Mouse (Mus musculus) cerebellum, adult 11 months (tissue): ENCODE measurements at regions not wholly inside any gene's neighbourhood (a gene's known extent, or its start where the extent isn't known, plus 50 kb on each side); places are given as distances from the start of the nearest gene placed in this dataset.

ENCODE experiments used
- DNase-seq: peaks from one replicate; pipeline ENCODE4 v3.0.0; 2022

DNA sequence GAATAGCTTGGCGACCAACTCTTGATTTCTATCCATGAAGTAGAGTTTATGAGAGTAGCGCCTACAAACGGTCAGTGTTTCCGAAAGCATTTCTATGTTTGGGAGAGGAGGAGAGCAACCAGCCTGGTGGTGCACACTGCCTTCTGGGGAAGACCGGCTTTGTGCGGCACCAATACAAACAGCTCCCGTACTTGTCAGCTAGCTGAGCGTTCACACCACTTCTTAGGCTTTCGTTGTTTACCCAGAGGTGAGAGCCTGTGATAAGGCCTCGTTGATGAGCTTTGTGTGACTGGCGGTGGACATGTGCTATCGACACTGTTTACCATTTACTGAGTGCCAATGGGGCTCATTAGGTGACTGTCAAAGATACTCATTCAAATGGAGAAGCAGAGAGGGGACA, 162.0 kb downstream of the Chic2 start:
- no peak for DNase-seq

DNA sequence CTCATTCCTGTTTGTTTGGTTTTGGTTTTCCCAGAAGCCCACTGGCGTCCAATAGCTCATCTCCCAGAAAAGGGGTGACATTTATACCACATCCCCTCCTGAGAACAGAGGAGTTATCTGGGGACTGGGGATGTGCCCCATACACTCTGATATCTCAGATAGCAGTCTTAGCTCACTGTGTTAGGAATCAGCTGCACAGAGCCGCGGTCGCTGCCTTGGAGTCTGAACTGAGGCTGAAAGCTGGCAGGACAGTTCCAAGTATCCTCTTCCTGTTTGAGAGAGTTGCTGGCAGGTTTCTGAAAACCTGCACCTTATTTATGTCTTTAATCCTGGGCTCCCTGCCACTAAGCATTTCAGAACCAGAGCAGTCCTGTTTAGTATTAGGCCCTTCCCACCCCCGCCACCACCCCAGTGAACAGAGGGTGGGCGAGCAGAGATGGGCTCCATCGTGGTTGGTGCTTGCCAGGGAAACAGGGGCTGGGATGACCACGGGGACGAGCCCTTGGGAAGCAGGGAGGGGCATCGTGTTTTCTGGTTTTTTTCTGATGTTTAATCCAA, 163.8 kb downstream of the Chic2 start:
- DNase-seq = no peak

DNA sequence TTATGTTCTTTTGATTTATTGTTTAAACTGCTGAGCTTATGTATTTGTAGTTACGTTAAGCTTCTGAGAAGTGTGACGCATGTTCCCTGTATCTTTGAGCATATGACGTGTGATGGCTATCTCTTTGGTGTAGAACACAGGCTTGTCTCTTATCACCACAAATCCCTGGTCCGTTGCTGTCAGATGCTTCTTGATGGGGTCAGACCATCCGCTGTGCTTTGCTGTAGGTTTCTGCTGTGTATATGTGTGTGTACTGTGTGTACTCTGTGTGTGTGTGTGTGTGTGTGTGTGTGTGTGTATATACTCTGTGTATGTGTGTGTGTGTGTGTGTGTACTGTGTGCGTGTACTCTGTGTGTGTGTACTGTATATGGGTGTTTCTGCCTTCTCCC, 164.5 kb downstream of the Chic2 start:
- DNase-seq = no peak

DNA sequence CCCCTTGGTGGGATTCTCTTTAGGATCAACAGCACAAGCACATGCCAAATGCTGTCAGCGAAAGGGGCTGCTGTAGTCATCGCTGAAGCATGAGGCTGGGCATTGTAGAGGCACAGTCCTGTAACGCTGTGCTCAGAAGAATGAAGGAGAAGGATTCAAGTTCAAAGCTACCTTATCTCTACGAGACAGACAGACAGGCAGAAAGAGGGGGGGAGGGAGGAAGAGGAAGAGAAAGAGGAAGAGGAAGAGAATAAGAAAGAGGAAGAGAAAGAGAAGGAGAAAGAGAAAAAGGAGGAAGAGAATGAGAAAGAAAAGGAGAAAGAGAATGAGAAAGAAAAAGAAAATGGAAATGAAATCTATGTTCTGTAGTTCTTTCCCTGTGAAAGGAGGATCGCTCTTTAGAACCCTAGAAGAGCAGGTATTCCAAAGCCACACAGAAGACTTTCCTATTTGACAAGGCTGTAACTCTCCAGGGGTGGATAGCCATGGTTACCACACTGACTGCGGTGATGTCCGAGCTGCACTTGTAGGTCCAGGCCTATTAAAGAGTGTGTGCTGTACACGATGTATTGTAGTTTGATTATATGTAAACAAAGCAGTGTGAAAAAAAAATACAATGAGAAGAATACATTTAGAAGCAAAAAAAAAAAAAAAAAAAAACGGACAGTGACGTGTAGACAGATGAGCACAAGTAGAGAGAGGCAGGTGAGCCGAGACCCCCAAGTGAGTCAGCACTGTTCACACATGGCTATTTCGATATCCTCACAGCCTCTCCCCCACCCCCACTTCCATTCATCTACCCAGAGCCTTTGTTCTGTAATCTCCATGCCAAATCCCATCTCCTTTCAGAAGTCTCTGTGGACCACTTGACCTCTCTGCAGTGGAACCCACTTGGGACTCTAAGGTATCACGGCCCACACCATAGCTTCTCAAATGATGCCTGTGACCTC, 165.2 kb downstream of the Chic2 start:
- DNase-seq = no peak

DNA sequence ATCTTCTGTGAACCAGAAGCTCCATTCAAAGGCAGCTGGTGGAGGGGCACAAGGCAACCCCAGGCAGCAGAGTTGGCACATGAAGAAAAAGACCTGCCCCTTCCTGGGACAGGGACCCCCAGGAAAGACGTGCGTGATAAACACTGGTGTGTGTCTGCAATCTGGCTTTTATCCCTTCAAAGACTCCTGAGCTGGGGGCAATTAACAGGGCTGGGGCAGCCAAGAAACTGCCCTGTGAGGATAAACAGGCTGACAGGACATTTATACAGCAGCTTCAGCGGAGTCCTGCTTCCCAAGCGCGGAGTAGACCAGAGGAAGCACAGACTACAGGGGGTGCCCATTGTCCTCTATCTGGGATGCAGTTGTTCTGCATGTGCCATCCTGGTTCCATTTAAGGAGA, 167.0 kb downstream of the Chic2 start:
- no peak for DNase-seq

DNA sequence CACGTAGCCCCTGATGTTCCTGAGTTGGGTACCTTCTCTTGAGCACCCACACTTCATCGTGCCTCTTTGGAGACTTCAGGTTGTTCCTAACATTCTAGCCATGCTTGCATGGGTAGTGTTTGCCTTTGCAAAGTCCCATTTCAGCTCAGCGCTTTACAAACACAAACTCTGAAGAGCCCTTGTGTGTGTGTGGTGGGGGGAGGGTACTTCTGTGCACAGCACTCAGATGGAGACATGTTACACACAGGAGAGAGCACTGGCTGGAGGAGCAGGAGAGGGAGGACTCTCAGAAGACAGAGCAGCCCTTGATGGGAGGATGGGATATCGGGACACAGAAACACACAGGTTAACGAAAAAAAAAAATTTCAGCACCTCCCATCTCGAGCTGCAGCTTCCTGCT, 167.4 kb downstream of the Chic2 start:
- DNase-seq = no peak

DNA sequence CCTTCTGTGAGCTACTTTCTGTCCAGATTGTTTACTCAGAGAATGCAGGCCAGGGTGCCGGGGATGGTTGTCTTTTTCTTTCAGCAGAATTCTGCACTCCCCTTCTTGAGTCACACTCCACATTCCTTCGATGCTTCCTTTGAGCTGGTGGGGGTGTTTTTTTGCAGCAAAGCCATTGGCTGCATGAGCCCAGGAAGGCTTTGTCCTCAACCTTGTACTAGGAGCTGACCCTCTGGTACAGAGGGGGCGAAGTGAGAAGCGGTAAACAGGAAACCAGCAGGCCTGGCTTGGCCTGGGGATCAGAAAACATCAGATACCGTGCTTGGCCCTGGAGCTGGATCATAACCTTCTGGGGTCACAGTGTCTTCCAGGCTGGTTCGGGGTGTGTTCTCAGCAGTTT, 169.9 kb downstream of the Chic2 start:
- DNase-seq = no peak

DNA sequence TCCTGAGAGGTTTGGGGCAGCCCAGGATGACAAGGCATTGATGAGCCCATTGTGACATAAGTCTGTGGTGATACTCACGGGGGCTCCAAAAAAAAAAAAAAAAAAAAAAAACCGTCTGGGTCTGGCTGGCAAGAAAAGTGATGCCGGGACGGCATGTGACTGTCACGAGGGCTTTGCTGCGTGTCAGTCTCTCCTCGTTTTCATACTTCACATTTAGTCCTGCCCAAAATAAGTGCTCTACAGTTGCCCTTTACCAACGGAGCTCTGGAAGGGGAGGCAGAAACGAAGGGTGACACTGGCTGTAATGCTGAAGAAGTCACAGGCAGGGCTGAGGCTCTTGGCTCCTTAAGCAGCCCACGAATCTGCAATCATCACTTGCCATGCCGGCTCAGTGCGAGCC, 167.9 kb upstream of the Lnx1 start:
- no peak for DNase-seq

DNA sequence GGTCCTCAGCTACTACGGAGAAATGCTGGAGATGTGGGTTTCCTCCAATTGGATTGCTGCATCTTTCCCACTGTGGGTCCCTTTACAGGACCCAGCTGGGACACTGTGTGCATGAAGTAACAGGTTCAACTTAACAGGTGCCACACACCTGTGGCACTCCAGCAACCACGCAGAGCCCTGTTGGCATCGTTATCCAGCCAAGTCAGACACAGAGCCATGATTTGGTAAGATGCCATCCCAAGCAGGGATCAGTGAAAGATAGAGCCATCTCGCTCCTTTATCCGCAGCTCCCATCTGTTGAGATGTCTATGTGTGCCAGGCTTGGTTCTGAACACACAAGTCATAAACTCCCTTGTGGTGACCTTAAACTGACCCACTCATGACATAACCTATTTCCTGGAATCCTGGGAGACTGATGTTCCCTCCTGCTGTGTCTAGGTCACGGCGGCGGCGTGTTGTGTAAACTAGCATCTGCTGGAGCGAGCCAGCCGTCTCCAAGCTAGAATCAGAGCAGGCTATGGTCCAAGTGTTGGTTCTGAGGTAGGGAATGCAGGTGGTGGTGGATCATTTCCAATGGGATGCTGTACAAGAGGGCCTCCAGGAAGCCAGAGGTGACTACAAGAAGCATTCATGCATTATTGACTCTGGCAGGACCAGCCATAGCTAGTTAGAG, 164.5 kb upstream of the Lnx1 start:
- DNase-seq = peak; percentile 3

DNA sequence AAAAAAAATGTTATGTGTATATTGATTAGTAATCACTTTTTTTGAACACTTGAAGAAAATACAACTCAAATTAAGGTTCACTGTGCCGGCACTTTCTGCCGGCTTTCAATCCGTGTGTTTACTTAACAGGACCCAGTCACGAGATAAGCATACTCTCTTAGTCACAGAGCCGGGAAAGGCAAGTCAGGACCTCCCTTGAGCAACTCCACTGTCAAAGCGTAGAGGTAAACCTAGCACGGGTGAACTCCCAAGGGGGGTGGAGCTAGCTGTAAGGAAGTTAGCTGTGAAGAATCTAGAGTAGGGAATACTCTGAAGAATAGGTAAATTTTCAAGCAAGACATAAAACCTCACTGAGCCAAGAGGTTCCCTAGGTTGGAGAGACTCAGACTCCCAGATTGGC, 164.0 kb upstream of the Lnx1 start:
- no peak for DNase-seq

DNA sequence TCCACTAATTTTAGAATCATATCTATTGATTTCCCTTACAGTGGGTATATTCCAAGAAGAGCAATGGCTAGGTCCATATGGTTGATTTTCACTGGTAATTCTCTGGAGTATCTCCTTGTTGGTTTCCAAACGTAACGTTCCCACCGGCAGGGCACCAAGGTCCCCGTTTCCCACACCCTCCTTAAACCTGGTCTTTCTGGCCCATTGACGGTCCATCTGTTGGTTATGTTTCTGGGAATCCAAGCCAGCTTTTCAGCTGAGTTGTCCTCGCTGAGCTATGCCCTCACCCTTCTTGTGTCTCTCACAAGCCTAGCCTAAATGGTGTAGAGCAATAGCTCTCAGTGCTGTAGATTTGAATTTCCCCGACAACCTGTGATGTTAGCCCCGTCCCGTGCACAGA, 162.7 kb upstream of the Lnx1 start:
- no peak for DNase-seq

DNA sequence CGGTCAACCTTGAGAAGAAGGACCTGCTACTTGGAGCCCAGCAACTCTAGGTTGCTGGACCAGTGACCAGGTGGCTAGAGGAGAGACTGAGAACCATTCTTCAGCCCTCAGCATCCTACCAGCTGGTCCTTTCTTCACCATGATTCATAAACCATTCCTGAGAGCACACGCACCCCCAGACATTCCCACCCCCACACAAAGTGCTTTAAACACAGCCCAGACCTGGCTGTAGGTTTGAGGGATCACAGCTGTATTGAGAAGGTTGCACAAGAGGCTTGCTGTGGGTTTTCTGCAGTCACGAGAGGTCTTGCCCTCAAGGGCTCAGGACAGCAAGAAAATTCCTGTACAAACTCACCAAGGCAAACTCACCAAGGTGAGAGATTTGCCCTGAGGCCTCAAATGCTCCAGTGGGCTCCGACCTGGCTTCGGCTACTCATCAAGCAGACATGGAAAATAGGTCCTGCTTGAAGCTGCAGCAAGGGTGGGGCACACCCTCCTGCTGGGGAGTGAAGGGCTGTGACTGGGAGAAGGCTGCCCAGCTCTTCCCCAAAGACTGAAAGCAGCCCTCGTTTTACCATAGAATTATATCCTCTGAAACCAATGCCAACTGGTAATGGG, 161.9 kb upstream of the Lnx1 start:
- DNase-seq = no peak

DNA sequence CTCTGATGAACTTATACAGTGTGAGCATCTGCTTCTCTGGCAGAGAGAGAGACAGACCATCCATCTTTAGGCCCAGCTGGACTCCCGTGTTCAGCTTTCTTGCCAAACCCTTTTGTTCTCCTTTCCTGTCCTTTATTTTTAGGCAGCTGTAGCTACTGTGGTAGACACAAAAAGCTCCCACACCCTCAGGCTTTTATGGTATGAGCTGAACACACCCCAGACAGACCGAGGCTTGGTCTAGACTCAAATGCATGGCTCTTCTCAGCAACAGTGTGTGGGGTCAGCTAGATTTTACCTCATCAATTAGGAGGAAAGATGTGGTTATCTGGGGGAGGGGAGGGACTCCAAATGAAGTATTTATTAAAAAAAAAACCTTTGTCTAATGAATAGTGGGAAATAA, 158.6 kb upstream of the Lnx1 start:
- DNase-seq = no peak

DNA sequence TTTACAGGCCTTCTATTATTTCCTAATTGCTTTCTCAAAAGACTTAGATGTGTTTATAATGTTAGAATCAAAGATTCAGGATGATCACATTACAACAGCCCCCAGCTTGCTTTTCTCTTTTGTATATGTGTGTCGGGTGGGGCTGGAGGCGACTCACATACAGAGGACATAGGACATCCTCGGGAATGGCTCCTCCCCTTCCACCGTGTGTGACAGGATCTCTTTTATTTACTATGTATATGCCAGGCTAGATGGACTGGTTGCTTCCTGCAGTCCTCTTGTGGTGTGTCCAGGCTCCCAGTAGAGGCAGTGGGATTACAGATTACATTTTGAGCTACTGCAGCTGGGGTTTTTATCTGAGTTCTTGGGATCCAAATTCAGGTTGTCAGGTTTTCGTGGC, 155.1 kb upstream of the Lnx1 start:
- DNase-seq = no peak

DNA sequence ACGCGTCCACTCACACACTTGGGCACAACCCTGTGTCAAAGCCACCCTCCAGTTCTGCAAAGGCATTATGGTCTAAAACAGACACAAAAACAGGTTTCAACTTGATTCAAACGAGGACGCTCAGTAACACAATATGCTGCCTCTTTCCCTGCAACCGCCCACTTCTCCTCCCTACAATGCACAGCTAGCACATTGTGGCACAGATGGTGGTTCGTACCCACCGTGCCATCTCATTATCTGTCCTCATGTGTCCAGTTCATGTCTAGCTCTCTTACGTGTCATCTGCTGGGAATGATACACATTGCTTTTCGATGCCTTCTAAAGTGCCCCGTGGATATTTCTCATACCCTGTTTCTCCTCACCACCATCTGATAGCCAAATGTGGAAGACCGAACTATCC, 154.4 kb upstream of the Lnx1 start:
- DNase-seq = no peak

DNA sequence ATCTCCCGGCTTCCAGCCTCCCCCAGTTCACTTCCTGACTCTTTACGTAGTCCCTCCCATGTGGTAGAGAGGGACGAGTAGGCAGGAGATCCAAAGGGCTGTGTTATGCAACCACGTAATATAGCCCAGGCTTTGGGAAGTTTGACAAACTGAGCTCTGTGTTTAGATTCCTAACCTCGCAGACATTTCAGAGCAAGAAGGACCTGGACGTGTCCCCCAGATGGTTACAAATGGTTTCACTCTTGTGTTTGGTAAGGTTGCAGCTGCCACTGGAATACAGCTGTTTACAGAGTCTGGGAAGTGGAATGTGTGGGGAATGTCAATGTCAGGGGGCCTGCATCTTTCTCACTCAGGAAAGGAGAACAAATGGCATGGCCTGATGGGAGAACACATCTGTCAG, 145.1 kb upstream of the Lnx1 start:
- DNase-seq = no peak

DNA sequence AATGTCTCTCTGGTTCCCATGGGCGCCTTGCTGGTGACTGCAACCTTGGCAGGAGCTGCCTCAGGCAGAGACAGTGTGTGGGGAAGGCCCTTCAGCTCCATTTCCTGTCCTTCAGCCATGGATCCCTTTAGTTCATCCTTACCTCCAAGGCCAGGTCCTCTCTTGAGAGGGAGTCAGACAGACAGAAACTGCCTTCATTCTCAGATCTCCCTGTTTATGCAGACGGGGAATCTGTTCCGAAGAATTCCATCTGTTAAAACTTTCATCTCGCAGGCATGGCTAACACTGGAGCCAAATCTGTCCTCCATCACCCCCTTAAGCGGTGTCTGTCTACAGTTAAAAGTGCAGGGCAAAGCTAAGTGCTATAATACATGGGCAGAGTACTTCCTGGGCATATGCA, 144.0 kb upstream of the Lnx1 start:
- DNase-seq = no peak

DNA sequence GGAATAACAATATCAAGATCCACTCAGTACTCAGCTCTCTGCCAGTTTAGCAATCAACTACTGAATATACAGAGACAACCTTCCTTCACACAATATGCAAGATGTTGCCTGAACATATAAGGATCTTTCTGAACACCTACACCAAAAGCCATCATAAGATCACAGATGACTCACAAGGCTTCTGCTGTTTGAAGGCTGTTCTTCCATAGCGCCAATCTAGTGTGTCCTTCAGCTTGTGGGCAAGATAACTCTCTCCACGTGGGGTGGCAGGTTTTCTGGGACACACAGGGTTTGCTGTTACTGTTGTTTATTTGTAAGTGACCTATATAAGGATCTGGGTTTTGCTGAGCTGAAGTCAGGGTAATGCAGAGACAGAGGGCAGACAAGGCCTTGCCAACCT, 131.7 kb upstream of the Lnx1 start:
- no peak for DNase-seq

DNA sequence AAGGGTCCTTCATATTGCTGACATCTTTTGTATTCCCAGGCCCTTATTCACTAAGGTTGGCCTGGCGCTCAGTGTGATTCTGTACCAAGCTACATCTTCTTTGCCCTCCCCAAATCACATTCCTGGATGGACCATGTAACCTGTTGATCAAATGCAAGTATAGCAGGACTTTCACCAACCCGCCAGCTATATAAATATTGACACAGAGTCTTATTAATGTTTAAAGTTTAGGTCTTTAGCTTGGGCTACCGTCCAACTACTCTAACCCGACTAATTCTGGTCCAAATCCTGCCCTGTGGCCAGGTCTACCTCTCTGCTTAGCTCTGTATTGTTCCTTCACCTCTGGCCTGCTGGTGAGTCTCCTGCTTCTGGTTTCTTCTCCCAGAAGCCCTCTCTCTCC, 131.2 kb upstream of the Lnx1 start:
- no peak for DNase-seq

DNA sequence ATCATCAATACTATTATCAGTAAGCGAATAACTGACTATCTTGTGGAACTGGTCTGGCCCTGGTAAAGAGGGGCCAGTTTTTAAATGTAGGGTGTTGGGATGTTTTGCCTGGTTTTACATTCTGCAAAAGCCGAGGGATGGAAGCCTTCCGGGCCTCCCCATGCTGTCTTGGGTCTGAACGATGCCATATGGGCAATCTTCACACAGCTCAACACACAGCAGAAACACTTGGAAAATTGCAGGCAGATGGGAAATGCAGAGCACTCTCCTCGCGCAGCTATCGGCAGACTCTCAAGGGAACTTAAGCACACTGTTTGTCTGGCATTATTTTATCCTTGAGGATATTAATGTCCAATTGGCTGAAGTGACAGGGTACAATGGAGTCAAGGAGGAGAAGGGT, 129.3 kb upstream of the Lnx1 start:
- DNase-seq = no peak

DNA sequence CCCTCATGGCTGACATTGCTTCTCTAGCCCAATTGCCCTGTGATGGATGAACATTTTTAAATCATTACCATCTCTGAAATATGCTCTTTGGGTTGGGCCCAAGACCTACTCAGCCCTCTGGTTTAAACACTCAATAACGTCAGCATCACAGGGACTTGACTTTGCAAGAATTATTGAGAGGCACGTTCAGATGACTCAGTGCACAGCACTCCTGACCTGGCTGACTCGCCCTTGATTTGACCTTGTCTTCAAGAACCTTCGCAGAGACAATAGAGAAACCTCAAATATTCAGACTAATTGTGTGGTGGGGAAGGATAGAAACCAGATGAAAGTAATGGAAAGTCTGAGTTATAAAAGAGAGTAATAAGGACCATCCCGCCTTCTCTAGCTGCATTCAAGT, 127.9 kb upstream of the Lnx1 start:
- DNase-seq = no peak

DNA sequence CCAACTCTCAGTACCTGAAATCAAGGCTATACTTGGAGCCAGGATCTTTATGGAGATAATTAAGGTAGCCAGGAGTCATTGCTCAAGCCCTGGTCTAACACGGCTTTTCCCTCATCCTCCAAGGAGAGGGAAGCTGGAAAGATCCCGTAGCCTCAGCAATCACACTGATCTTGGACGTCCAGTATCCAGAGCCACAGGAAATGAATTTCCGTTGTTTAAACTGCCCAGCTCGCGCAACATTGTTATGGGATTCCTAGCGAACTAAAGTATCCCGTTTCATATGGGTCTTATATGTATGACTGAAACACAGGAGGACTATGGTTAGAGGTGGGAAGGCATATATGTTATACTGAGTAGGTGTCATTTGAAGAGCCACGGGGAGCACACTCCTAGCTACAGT, 126.3 kb upstream of the Lnx1 start:
- no peak for DNase-seq

DNA sequence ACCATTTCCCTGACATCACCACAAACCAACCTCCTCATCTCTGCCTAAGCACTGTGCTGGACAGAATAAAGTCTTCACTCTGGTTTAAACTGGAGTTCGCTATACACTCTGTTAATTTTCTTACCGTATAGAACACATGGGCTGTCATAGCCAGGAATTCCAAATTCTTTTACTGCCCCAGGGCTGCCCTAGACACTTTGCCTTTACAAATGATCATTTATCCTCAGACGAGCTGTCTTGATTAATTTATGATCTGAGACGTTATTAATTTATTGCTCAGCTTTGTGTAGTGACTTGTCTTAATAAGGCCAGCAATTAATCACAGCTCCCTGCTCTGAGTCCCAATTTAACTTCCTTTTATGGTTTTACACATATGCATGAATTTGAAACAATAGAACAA, 125.2 kb upstream of the Lnx1 start:
- DNase-seq = no peak
